Mouse (Mus musculus): ENCODE results near the gene Olfr1123. TPM values are rescaled to one million over a fixed set of nuclear protein-coding genes. Genes with fewer than 3 reads are reported as not detected.

The Olfr1123 gene
- polyA plus RNA-seq (2012; rRNA removed), result not detected in 2 replicates

DNA sequence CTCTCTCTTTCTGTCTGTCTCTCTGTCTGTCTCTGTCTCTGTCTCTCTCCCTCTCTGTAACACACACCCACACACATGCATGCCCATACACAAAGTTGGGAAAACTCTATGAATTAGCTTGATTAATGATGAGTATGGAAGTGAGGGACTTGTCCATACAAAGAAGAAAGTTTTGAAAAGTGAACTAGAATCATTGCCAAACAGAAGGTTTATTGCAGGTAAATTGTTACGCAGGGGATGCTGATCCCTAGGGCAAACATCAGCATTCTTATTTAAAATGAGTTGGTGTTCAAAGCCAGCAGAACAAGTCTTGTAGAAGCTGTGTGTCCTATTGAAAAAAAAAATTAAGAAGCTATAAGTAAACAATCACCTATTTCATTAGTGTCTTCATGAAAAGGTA is at the start of gene Olfr1123:
Olfr1123 (plus strand) TSS at position 301 of the 400 bp plus-strand sequence.

GRCm38 (mm10) chr2:87369595-87369994 is 46.8 kb upstream of the Olfr1123 start, which contains the start of gene Olfr1121:
Gene Olfr1121, plus strand, starts transcription at chr2:87369895.

GRCm38 (mm10) chr2:87385549-87385948 is 30.9 kb upstream of the Olfr1123 start, which contains the start of gene Olfr1122:
Gene Olfr1122, plus strand, starts transcription at chr2:87385849.

GRCm38 (mm10) chr2:87429975-87430374 is 13.5 kb downstream of the Olfr1123 start, which contains the start of gene Olfr1124:
Gene Olfr1124, plus strand, starts transcription at chr2:87430275.

DNA sequence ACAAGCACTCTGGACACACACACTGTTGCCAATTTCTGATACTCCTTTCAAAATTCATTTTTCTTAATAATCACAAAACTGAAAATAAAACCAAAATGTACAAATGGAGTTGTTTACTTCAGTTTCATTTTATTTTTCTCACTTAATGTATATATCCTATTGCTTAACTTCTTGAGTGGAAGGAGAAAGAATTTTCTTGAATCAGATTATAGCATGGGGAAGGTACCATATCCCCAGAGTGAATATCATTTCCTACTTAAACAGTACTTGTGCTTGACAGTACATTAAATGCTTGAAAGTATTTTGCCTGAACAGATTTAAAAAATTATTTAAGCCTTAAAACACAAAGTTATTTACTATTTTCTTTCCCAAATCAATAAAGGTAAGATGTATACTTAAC is 37.2 kb downstream of the Olfr1123 start, which contains the start of gene Olfr1126:
Olfr1126 (plus strand) TSS at position 301 of the 400 bp plus-strand sequence.

Other genes starting within 250 kb of the Olfr1123 start
- gene Olfr1112, start 228.8 kb upstream of the Olfr1123 start, polyA plus RNA-seq (2012; rRNA removed), result not detected in 2 replicates
- gene Olfr1113, start 207.7 kb upstream of the Olfr1123 start, polyA plus RNA-seq (2012; rRNA removed), result not detected in 2 replicates
- gene Olfr1115, start 168.6 kb upstream of the Olfr1123 start, polyA plus RNA-seq (2012; rRNA removed), result not detected in 2 replicates
- gene Olfr1116, start 149.1 kb upstream of the Olfr1123 start, polyA plus RNA-seq (2012; rRNA removed), result not detected in 2 replicates
- gene Olfr1118, start 109.1 kb upstream of the Olfr1123 start, polyA plus RNA-seq (2012; rRNA removed), result not detected in 2 replicates
- not detected in 2 replicates for gene Olfr1120, start 61.8 kb upstream of the Olfr1123 start, polyA plus RNA-seq (2012; rRNA removed)
- gene Olfr1121, start 46.7 kb upstream of the Olfr1123 start, polyA plus RNA-seq (2012; rRNA removed), result not detected in 2 replicates
- gene Olfr1122, start 30.8 kb upstream of the Olfr1123 start, polyA plus RNA-seq (2012; rRNA removed), result not detected in 2 replicates
- gene Olfr1124, start 13.6 kb downstream of the Olfr1123 start, polyA plus RNA-seq (2012; rRNA removed), result not detected in 2 replicates
- gene Olfr1126, start 37.3 kb downstream of the Olfr1123 start, polyA plus RNA-seq (2012; rRNA removed), result not detected in 2 replicates
- gene Pramel7, start 80.5 kb downstream of the Olfr1123 start, polyA plus RNA-seq (2012; rRNA removed), result not detected in 2 replicates
- not detected in 2 replicates for gene Pramel6, start 89.9 kb downstream of the Olfr1123 start, polyA plus RNA-seq (2012; rRNA removed)
- not detected in 2 replicates for gene Olfr153, start 115.2 kb downstream of the Olfr1123 start, polyA plus RNA-seq (2012; rRNA removed)
- not detected in 2 replicates for gene Olfr1128, start 128.9 kb downstream of the Olfr1123 start, polyA plus RNA-seq (2012; rRNA removed)
- not detected in 2 replicates for gene Olfr1129, start 157.3 kb downstream of the Olfr1123 start, polyA plus RNA-seq (2012; rRNA removed)
- not detected in 2 replicates for gene Olfr1130, start 189.6 kb downstream of the Olfr1123 start, polyA plus RNA-seq (2012; rRNA removed)
- not detected in 2 replicates for gene Olfr1131, start 210.5 kb downstream of the Olfr1123 start, polyA plus RNA-seq (2012; rRNA removed)
- not detected in 2 replicates for gene Olfr1132, start 220.9 kb downstream of the Olfr1123 start, polyA plus RNA-seq (2012; rRNA removed)
- not detected in 2 replicates for gene Olfr1133, start 230.7 kb downstream of the Olfr1123 start, polyA plus RNA-seq (2012; rRNA removed)
- gene Olfr1134, start 241.8 kb downstream of the Olfr1123 start, polyA plus RNA-seq (2012; rRNA removed), result not detected in 2 replicates